22 mouse cellular contexts compared by ENCODE assay signal in the genomic region with DNA sequence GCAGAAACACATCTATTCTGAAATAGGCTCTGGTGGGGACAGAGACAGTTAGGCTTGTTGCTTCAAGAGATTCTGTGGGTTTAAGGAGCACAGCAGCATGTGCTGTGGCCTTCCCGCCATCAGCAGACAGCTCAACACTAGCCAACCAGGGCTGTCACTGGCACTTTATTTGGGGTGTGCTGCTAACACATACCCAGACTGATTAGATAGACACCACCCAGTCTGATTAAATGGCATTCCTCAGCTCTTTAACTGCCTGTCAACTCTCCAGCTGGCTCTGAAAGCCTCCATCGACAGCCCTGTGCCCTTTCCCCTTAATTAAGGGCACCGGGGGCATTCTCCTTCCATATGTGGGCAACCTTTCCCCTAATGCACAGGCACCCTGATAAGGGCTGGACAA.
A peak's percentile ranks its signal among the peaks of the same experiment; 100 is the strongest.
DNase-seq lines count a peak whose midpoint lies in the region; ATAC-seq and TF ChIP-seq lines count a peak whose summit lies in the region.
"Had no signal": no experiment of that assay in that cellular context is flagged by ENCODE, and none has a peak within 500 bp of the region (broad histone marks: within the 10 kb centered on the region; RNA-seq: fewer than 3 reads in every experiment).

No protein-coding gene starts in this region.

- no peak for TF ChIP-seq POLR2A in heart, adult 2 months (IDR thresholded peaks at IDR 0.05; ENCODE audit: insufficient read depth, low read depth, low read length)

- intact Hi-C loops in heart, adult 2 months (cut with DNase I) = no loop called here
- intact Hi-C loops in heart, postnatal 10 days (cut with DNase I) = no loop called here

- WGBS in heart, adult 2 months = 41% methylated on average over 3 of the region's 3 CpGs
- 18% methylated on average over 3 of the region's 3 CpGs for WGBS in heart, embryonic 12.5 days

- no peaks in the 10 kb centered on the region for H3K79me2 ChIP-seq in heart, adult 2 months (replicated peaks; ENCODE audit: control insufficient read depth, insufficient read depth, low read length)

- TF ChIP-seq CTCF in heart, adult 2 months (IDR thresholded peaks at IDR 0.05) = no peak

- H3K9ac ChIP-seq in heart, adult 2 months (ENCODE audit: low read depth, low read length) = no peak overlapping the region
- H3K9ac ChIP-seq in heart, embryonic 12.5 days = no peak overlapping the region
- H3K9ac ChIP-seq: limb, embryonic 12.5 days; liver, postnatal 0 days; stomach, embryonic 15.5 days had no signal

- H3K4me2 ChIP-seq in heart, embryonic 12.5 days = peak overlapping the region; percentile 2; the same call in 1 of the 2 replicates
- H3K4me2 ChIP-seq: limb, embryonic 12.5 days; liver, embryonic 11.5 days; stomach, embryonic 15.5 days had no signal

- H3K27me3 ChIP-seq in heart, adult 2 months (ENCODE audit: control insufficient read depth, insufficient read depth, low read length) = no peaks in the 10 kb centered on the region
- no peaks in the 10 kb centered on the region for H3K27me3 ChIP-seq in heart, embryonic 12.5 days (replicated peaks)
- H3K27me3 ChIP-seq: limb, embryonic 12.5 days; stomach, embryonic 15.5 days had no signal

- no peak for TF ChIP-seq EP300 in heart, adult 2 months (IDR thresholded peaks at IDR 0.05; ENCODE audit: insufficient read depth, low read depth, low read length)

- H3K4me3 ChIP-seq in heart, adult 2 months = no peak overlapping the region
- no peak overlapping the region for H3K4me3 ChIP-seq in brown adipose tissue, adult 24 weeks (ENCODE audit: insufficient read depth, low read depth, low read length)
- H3K4me3 ChIP-seq in heart, embryonic 12.5 days = no peak overlapping the region
- H3K4me3 ChIP-seq: forebrain, embryonic 10.5 days; limb, embryonic 12.5 days; stomach, embryonic 15.5 days had no signal

- H3K4me1 ChIP-seq in heart, adult 2 months (ENCODE audit: control insufficient read depth, insufficient read depth, low read length) = peaks cover 18% of the 10 kb centered on the region
- H3K4me1 ChIP-seq in brown adipose tissue, adult 24 weeks (ENCODE audit: control insufficient read depth, insufficient read depth, insufficient read length, low read length) = peaks cover 41% of the 10 kb centered on the region
- H3K4me1 ChIP-seq in heart, embryonic 12.5 days (replicated peaks) = peaks cover 99% of the 10 kb centered on the region

- ATAC-seq in heart, embryonic 12.5 days (ENCODE audit: insufficient number of reproducible peaks, low FRiP score) = no peak
- ATAC-seq: CD4-positive, CD25-positive, alpha-beta regulatory T cell, adult 4 months; forebrain, embryonic 16.5 days; hindbrain, embryonic 16.5 days; liver, postnatal 0 days had no signal

- peak overlapping the region; percentile 54 for H3K27ac ChIP-seq in heart, adult 2 months
- peak overlapping the region; percentile 65 for H3K27ac ChIP-seq in brown adipose tissue, adult 24 weeks (replicated peaks; ENCODE audit: low read depth, low read length)
- peak overlapping the region; percentile 89 for H3K27ac ChIP-seq in heart, embryonic 12.5 days (ENCODE audit: poor library complexity, severe bottlenecking)
- H3K27ac ChIP-seq: forebrain, embryonic 10.5 days; limb, embryonic 12.5 days; macrophage; stomach, embryonic 15.5 days had no signal

- no peaks in the 10 kb centered on the region for H3K36me3 ChIP-seq in heart, adult 2 months (ENCODE audit: control insufficient read depth, insufficient read depth, low read length)
- H3K36me3 ChIP-seq in heart, embryonic 12.5 days = no peaks in the 10 kb centered on the region
- H3K36me3 ChIP-seq: forebrain, embryonic 10.5 days; limb, embryonic 12.5 days; stomach, embryonic 15.5 days had no signal

- peak in 1 of 2 experiments; percentile 38 for DNase-seq in heart, adult 2 months
- DNase-seq in heart, adult 8-10 months (ENCODE audit: low spot score) = no peak
- peak; percentile 71 to 74 for DNase-seq in heart, postnatal 10 days
- no peak for DNase-seq in spleen, postnatal 14 days (ENCODE audit: low spot score in 2 of 2)
- no peak for DNase-seq in urinary bladder, postnatal 25 days (ENCODE audit: low spot score)
- DNase-seq: cerebellum, adult 9-10 months; gastrocnemius, postnatal 25 days; kidney, adult 9 months; liver, postnatal 0 days; right cerebral cortex, adult 18-20 months; right cerebral cortex, postnatal 4 days; thymus, postnatal 4 days had no signal

- H3K9me3 ChIP-seq in heart, embryonic 12.5 days (replicated peaks) = no peaks in the 10 kb centered on the region
- H3K9me3 ChIP-seq: forebrain, embryonic 10.5 days; limb, embryonic 12.5 days; stomach, embryonic 15.5 days had no signal

Comparison
In these comparisons a context has a peak if more than half of its experiments do, and no peak if none do; other contexts are left out.
1. DNase-seq: peak in heart, postnatal 10 days (2 of 2); none in heart, adult 8-10 months (single experiment), spleen, postnatal 14 days (0 of 2) and urinary bladder, postnatal 25 days (single experiment).
2. Peak in every context shown above with its lines, with median percentiles within 50 percentile points of each other: H3K27ac ChIP-seq.